Mouse (Mus musculus): ENCODE measurements at regions not wholly inside any gene's neighbourhood (a gene's known extent, or its start where the extent isn't known, plus 50 kb on each side); places are given as distances from the start of the nearest gene placed in this dataset.

- Histone ChIP-seq H3K4me2 (replicated peaks; ENCODE audit: low read depth, low read length) (no peak overlapping the region), H3K9me3 (ENCODE audit: control insufficient read depth, low read length) (peaks cover 54% of the 10 kb centered on the region)
These were observed 116.9 kb upstream of the Vmn1r2 start for GRCm38 (mm10) chr4:3049972-3050846.

GRCm38 (mm10) chr4:3050847-3051135 is 116.3 kb upstream of the Vmn1r2 start:
- peaks cover 60% of the 10 kb centered on the region for H3K9me3 ChIP-seq (ENCODE audit: control insufficient read depth, low read length)
- DNase-seq (ENCODE audit: low spot score): no peak
- no peak overlapping the region for H3K27ac ChIP-seq (ENCODE audit: low read depth, low read length)
- no peak overlapping the region for H3K4me2 ChIP-seq (replicated peaks; ENCODE audit: low read depth, low read length)
- H3K4me1 ChIP-seq (replicated peaks; ENCODE audit: control insufficient read depth, insufficient read depth, low read length): no peaks in the 10 kb centered on the region
- WGBS: 85% methylated on average over 3 of the region's 3 CpGs
- H3K9ac ChIP-seq (ENCODE audit: low read depth, low read length): no peak overlapping the region
- H3K4me3 ChIP-seq (ENCODE audit: low read depth, low read length): no peak overlapping the region
- 0 out of 2 replicates have a peak, but pooled peaks have one; percentile 9 for ATAC-seq (ENCODE audit: low FRiP score)
- 0 out of 2 replicates have a peak, but pooled peaks cover 3% of the 10 kb centered on the region for H3K36me3 ChIP-seq (ENCODE audit: control insufficient read depth, insufficient read depth, low read length)
- H3K27me3 ChIP-seq (ENCODE audit: control insufficient read depth, insufficient read depth, low read length): no peaks in the 10 kb centered on the region

More at GRCm38 (mm10) chr4:3049972-3050846, 116.9 kb upstream of the Vmn1r2 start:
- no peaks in the 10 kb centered on the region for H3K4me1 ChIP-seq (replicated peaks; ENCODE audit: control insufficient read depth, insufficient read depth, low read length)
- H3K27ac ChIP-seq (ENCODE audit: low read depth, low read length): no peak overlapping the region
- 49% methylated on average over 2 of the region's 2 CpGs for WGBS
- no peaks in the 10 kb centered on the region for H3K27me3 ChIP-seq (ENCODE audit: control insufficient read depth, insufficient read depth, low read length)
- no peak overlapping the region for H3K9ac ChIP-seq (ENCODE audit: low read depth, low read length)
- H3K4me3 ChIP-seq (ENCODE audit: low read depth, low read length): 0 out of 2 replicates have a peak overlapping the region, but pooled peaks have one; percentile 2
- peak; percentile 36 for ATAC-seq (ENCODE audit: low FRiP score)
- no peak for DNase-seq (ENCODE audit: low spot score)
- 0 out of 2 replicates have a peak, but pooled peaks cover 3% of the 10 kb centered on the region for H3K36me3 ChIP-seq (ENCODE audit: control insufficient read depth, insufficient read depth, low read length)

GRCm38 (mm10) chr4:3051212-3051611 is 115.9 kb upstream of the Vmn1r2 start:
- DNase-seq (ENCODE audit: low spot score): no peak
- 74% methylated on average over 5 of the region's 5 CpGs for WGBS
- H3K4me2 ChIP-seq (replicated peaks; ENCODE audit: low read depth, low read length): no peak overlapping the region
- no peak overlapping the region for H3K4me3 ChIP-seq (ENCODE audit: low read depth, low read length)
- no peak overlapping the region for H3K27ac ChIP-seq (ENCODE audit: low read depth, low read length)
- peaks cover 64% of the 10 kb centered on the region for H3K9me3 ChIP-seq (ENCODE audit: control insufficient read depth, low read length)
- H3K9ac ChIP-seq (ENCODE audit: low read depth, low read length): no peak overlapping the region
- ATAC-seq (ENCODE audit: low FRiP score): peak; percentile 36; the same call in 1 of the 2 replicates
- H3K36me3 ChIP-seq (ENCODE audit: control insufficient read depth, insufficient read depth, low read length): 0 out of 2 replicates have a peak, but pooled peaks cover 3% of the 10 kb centered on the region
- no peaks in the 10 kb centered on the region for H3K4me1 ChIP-seq (replicated peaks; ENCODE audit: control insufficient read depth, insufficient read depth, low read length)
- no peaks in the 10 kb centered on the region for H3K27me3 ChIP-seq (ENCODE audit: control insufficient read depth, insufficient read depth, low read length)

GRCm38 (mm10) chr4:3052314-3053059 is 114.6 kb upstream of the Vmn1r2 start:
- H3K4me2 ChIP-seq (replicated peaks; ENCODE audit: low read depth, low read length): no peak overlapping the region
- 0 out of 2 replicates have a peak, but pooled peaks cover 3% of the 10 kb centered on the region for H3K36me3 ChIP-seq (ENCODE audit: control insufficient read depth, insufficient read depth, low read length)
- H3K4me3 ChIP-seq (ENCODE audit: low read depth, low read length): no peak overlapping the region
- H3K4me1 ChIP-seq (replicated peaks; ENCODE audit: control insufficient read depth, insufficient read depth, low read length): no peaks in the 10 kb centered on the region
- peak; percentile 22 for ATAC-seq (ENCODE audit: low FRiP score)
- no peak overlapping the region for H3K9ac ChIP-seq (ENCODE audit: low read depth, low read length)
- DNase-seq (ENCODE audit: low spot score): no peak
- no peak overlapping the region for H3K27ac ChIP-seq (ENCODE audit: low read depth, low read length)
- peaks cover 66% of the 10 kb centered on the region for H3K9me3 ChIP-seq (ENCODE audit: control insufficient read depth, low read length)
- 81% methylated on average over 4 of the region's 4 CpGs for WGBS
- H3K27me3 ChIP-seq (ENCODE audit: control insufficient read depth, insufficient read depth, low read length): no peaks in the 10 kb centered on the region

- no peak for DNase-seq (ENCODE audit: low spot score)
- Histone ChIP-seq H3K9me3 (ENCODE audit: control insufficient read depth, low read length) (peaks cover 66% of the 10 kb centered on the region), H3K4me1 (replicated peaks; ENCODE audit: control insufficient read depth, insufficient read depth, low read length) (no peaks in the 10 kb centered on the region), H3K4me3 (ENCODE audit: low read depth, low read length) (no peak overlapping the region), H3K27ac (ENCODE audit: low read depth, low read length) (no peak overlapping the region), H3K36me3 (ENCODE audit: control insufficient read depth, insufficient read depth, low read length) (0 out of 2 replicates have a peak, but pooled peaks cover 3% of the 10 kb centered on the region), H3K9ac (ENCODE audit: low read depth, low read length) (no peak overlapping the region), H3K4me2 (replicated peaks; ENCODE audit: low read depth, low read length) (no peak overlapping the region), H3K27me3 (ENCODE audit: control insufficient read depth, insufficient read depth, low read length) (no peaks in the 10 kb centered on the region)
- WGBS: 70% methylated on average over 4 of the region's 4 CpGs
- no peak for ATAC-seq (ENCODE audit: low FRiP score)
These were observed 114.1 kb upstream of the Vmn1r2 start for GRCm38 (mm10) chr4:3053060-3053406.

GRCm38 (mm10) chr4:3053496-3054216 is 113.5 kb upstream of the Vmn1r2 start:
- no peaks in the 10 kb centered on the region for H3K27me3 ChIP-seq (ENCODE audit: control insufficient read depth, insufficient read depth, low read length)
- peaks cover 70% of the 10 kb centered on the region for H3K9me3 ChIP-seq (ENCODE audit: control insufficient read depth, low read length)
- H3K36me3 ChIP-seq (ENCODE audit: control insufficient read depth, insufficient read depth, low read length): 0 out of 2 replicates have a peak, but pooled peaks cover 3% of the 10 kb centered on the region
- H3K9ac ChIP-seq (ENCODE audit: low read depth, low read length): no peak overlapping the region
- H3K4me2 ChIP-seq (replicated peaks; ENCODE audit: low read depth, low read length): no peak overlapping the region
- no peaks in the 10 kb centered on the region for H3K4me1 ChIP-seq (replicated peaks; ENCODE audit: control insufficient read depth, insufficient read depth, low read length)
- WGBS: 89% methylated on average over 2 of the region's 2 CpGs
- DNase-seq (ENCODE audit: low spot score) (no peak), ATAC-seq (ENCODE audit: low FRiP score) (no peak)
- no peak overlapping the region for H3K4me3 ChIP-seq (ENCODE audit: low read depth, low read length)
- no peak overlapping the region for H3K27ac ChIP-seq (ENCODE audit: low read depth, low read length)

- Histone ChIP-seq H3K4me3 (ENCODE audit: low read depth, low read length) (no peak overlapping the region), H3K27ac (ENCODE audit: low read depth, low read length) (no peak overlapping the region), H3K4me2 (replicated peaks; ENCODE audit: low read depth, low read length) (no peak overlapping the region), H3K4me1 (replicated peaks; ENCODE audit: control insufficient read depth, insufficient read depth, low read length) (no peaks in the 10 kb centered on the region), H3K36me3 (ENCODE audit: control insufficient read depth, insufficient read depth, low read length) (0 out of 2 replicates have a peak, but pooled peaks cover 3% of the 10 kb centered on the region), H3K9me3 (ENCODE audit: control insufficient read depth, low read length) (peaks cover 81% of the 10 kb centered on the region), H3K27me3 (ENCODE audit: control insufficient read depth, insufficient read depth, low read length) (no peaks in the 10 kb centered on the region), H3K9ac (ENCODE audit: low read depth, low read length) (no peak overlapping the region)
- DNase-seq (ENCODE audit: low spot score) (no peak), ATAC-seq (ENCODE audit: low FRiP score) (no peak)
These were observed 112.2 kb upstream of the Vmn1r2 start for GRCm38 (mm10) chr4:3054886-3055285.

GRCm38 (mm10) chr4:3055396-3055795 is 111.7 kb upstream of the Vmn1r2 start:
- H3K27ac ChIP-seq (ENCODE audit: low read depth, low read length): no peak overlapping the region
- no peaks in the 10 kb centered on the region for H3K36me3 ChIP-seq (ENCODE audit: control insufficient read depth, insufficient read depth, low read length)
- no peak overlapping the region for H3K4me3 ChIP-seq (ENCODE audit: low read depth, low read length)
- WGBS: 79% methylated on average over 1 of the region's 1 CpGs
- no peak for DNase-seq (ENCODE audit: low spot score)
- H3K27me3 ChIP-seq (ENCODE audit: control insufficient read depth, insufficient read depth, low read length): no peaks in the 10 kb centered on the region
- H3K9ac ChIP-seq (ENCODE audit: low read depth, low read length): no peak overlapping the region
- no peak for ATAC-seq (ENCODE audit: low FRiP score)
- H3K9me3 ChIP-seq (ENCODE audit: control insufficient read depth, low read length): peaks cover 76% of the 10 kb centered on the region
- no peaks in the 10 kb centered on the region for H3K4me1 ChIP-seq (replicated peaks; ENCODE audit: control insufficient read depth, insufficient read depth, low read length)
- no peak overlapping the region for H3K4me2 ChIP-seq (replicated peaks; ENCODE audit: low read depth, low read length)
